ENCODE assay signal across 9 mouse cellular contexts in the genomic region with DNA sequence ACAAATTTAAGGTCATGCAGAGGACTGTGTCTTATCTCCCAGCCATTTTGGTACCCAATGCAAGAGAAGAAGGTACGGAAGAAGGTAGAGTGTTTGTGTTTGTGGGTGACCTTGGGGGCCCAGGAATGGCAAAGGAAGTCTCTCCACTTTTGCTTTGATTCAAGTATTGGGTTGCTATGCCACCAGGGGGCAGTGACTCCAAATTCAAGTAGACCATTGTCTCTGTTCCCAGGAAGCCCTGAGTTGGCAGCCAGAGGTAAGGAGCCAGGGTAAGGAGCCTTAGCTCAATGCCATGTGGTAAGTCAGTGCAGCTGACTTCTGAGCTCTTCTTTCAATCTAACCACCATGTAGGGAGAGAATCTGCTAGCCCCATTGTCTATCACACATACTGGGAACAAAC. TPM values are rescaled to one million over a fixed set of nuclear protein-coding genes. Genes with fewer than 3 reads are reported as not detected.
A peak's percentile ranks its signal among the peaks of the same experiment; 100 is the strongest.
DNase-seq lines count a peak whose midpoint lies in the region; ATAC-seq lines count a peak whose summit lies in the region.
"Had no signal": no experiment of that assay in that cellular context is flagged by ENCODE, and none has a peak within 500 bp of the region (broad histone marks: within the 10 kb centered on the region; RNA-seq: fewer than 3 reads in every experiment).

No protein-coding gene starts in this region.

- H3K27ac ChIP-seq in hindbrain, embryonic 10.5 days: no peak overlapping the region
- H3K27ac ChIP-seq in hindbrain, embryonic 13.5 days: no peak overlapping the region
- H3K27ac ChIP-seq: midbrain, embryonic 12.5 days had no signal

- H3K4me3 ChIP-seq in hindbrain, embryonic 10.5 days: no peak overlapping the region
- no peak overlapping the region for H3K4me3 ChIP-seq in hindbrain, embryonic 13.5 days
- H3K4me3 ChIP-seq: midbrain, embryonic 12.5 days had no signal

- H3K36me3 ChIP-seq in hindbrain, embryonic 10.5 days: no peaks in the 10 kb centered on the region
- no peaks in the 10 kb centered on the region for H3K36me3 ChIP-seq in hindbrain, embryonic 13.5 days
- H3K36me3 ChIP-seq: midbrain, embryonic 12.5 days had no signal

- 97% methylated on average over 1 of the region's 1 CpGs for WGBS in hindbrain, embryonic 10.5 days
- WGBS in hindbrain, embryonic 13.5 days: 90% methylated on average over 1 of the region's 1 CpGs

- peak; percentile 3 for DNase-seq in hindbrain, embryonic 10.5 days (ENCODE audit: low spot score)
- DNase-seq in right cerebral cortex, adult 18-20 months: peak; percentile 12
- DNase-seq in right cerebral cortex, postnatal 14 days: no peak
- DNase-seq in embryo, embryonic 10.5 days (ENCODE audit: low spot score): peak; percentile 26
- DNase-seq in yolk sac, embryonic 10.5 days (ENCODE audit: low spot score): peak; percentile 1
- DNase-seq in thymus, postnatal 10 days (ENCODE audit: low spot score in 2 of 2): no peak

- H3K9me3 ChIP-seq in hindbrain, embryonic 10.5 days: no peaks in the 10 kb centered on the region
- H3K9me3 ChIP-seq in hindbrain, embryonic 13.5 days: no peaks in the 10 kb centered on the region
- H3K9me3 ChIP-seq: midbrain, embryonic 12.5 days had no signal

- H3K9ac ChIP-seq in hindbrain, embryonic 13.5 days: no peak overlapping the region
- H3K9ac ChIP-seq: midbrain, embryonic 12.5 days had no signal

- no peak for ATAC-seq in hindbrain, embryonic 13.5 days (ENCODE audit: low FRiP score)

- H3K4me2 ChIP-seq in hindbrain, embryonic 13.5 days: no peak overlapping the region
- H3K4me2 ChIP-seq: midbrain, embryonic 12.5 days had no signal

- H3K27me3 ChIP-seq in hindbrain, embryonic 10.5 days (ENCODE audit: insufficient read depth, poor library complexity, severe bottlenecking): no peaks in the 10 kb centered on the region
- no peaks in the 10 kb centered on the region for H3K27me3 ChIP-seq in hindbrain, embryonic 13.5 days
- H3K27me3 ChIP-seq: midbrain, embryonic 12.5 days had no signal

- H3K4me1 ChIP-seq in hindbrain, embryonic 10.5 days (replicated peaks): no peaks in the 10 kb centered on the region
- no peaks in the 10 kb centered on the region for H3K4me1 ChIP-seq in hindbrain, embryonic 13.5 days (replicated peaks)
- H3K4me1 ChIP-seq: midbrain, embryonic 12.5 days had no signal

RNA-seq across cellular contexts. Expression of a gene that starts 7.9 kb away (rescaled TPM):
- 0.05 TPM in 1 of 2 replicates, not detected in the other for polyA plus RNA-seq in hindbrain, embryonic 10.5 days (2016; fragmentation: Nextera tagmentation; extraction: Ambion mirVana)
- 0.10 and 0.12 TPM in 2 replicates for polyA plus RNA-seq in hindbrain, embryonic 13.5 days (2015; fragmentation: Nextera tagmentation; extraction: Ambion mirVana)
- polyA plus RNA-seq: midbrain, embryonic 12.5 days had no signal

RNA-seq across cellular contexts. Expression of a gene that starts 11.0 kb away (rescaled TPM):
- not detected in 2 replicates for polyA plus RNA-seq in hindbrain, embryonic 10.5 days (2016; fragmentation: Nextera tagmentation; extraction: Ambion mirVana)
- polyA plus RNA-seq in hindbrain, embryonic 13.5 days (2015; fragmentation: Nextera tagmentation; extraction: Ambion mirVana): not detected in 2 replicates
- polyA plus RNA-seq: embryonic facial prominence, embryonic 14.5 days; midbrain, embryonic 12.5 days had no signal

RNA-seq across cellular contexts. Expression of a gene that starts 21.4 kb away (rescaled TPM):
- 6.8 and 8.4 TPM in 2 replicates for polyA plus RNA-seq in hindbrain, embryonic 10.5 days (2016; fragmentation: Nextera tagmentation; extraction: Ambion mirVana)
- 11.2 and 11.8 TPM in 2 replicates for polyA plus RNA-seq in hindbrain, embryonic 13.5 days (2015; fragmentation: Nextera tagmentation; extraction: Ambion mirVana)

Comparison
In these comparisons a context has a peak if more than half of its experiments do, and no peak if none do; other contexts are left out.
1. DNase-seq: peak in hindbrain, embryonic 10.5 days (single experiment), right cerebral cortex, adult 18-20 months (single experiment), embryo, embryonic 10.5 days (single experiment) and yolk sac, embryonic 10.5 days (single experiment); none in right cerebral cortex, postnatal 14 days (single experiment) and thymus, postnatal 10 days (0 of 2).